Mouse (Mus musculus): ENCODE data around the gene Mov10l1. TPM values are rescaled to one million over a fixed set of nuclear protein-coding genes. Genes with fewer than 3 reads are reported as not detected.
A peak's percentile ranks its signal among the peaks of the same experiment; 100 is the strongest.

Mov10l1 gene
- polyA plus RNA-seq, 1 experiment, result not detected

- no peaks in the 10 kb centered on the region; the same call in none of the 2 replicates for H3K4me1 ChIP-seq (ENCODE audit: control insufficient read depth, insufficient read depth, low read length)
- no peak overlapping the region for H3K4me3 ChIP-seq (ENCODE audit: insufficient read depth, low read length)
- TF ChIP-seq POLR2A (IDR thresholded peaks at IDR 0.05; ENCODE audit: low read depth, low read length) (no peak), CTCF (IDR thresholded peaks at IDR 0.05; ENCODE audit: borderline replicate concordance, insufficient read depth, low read length) (no peak)
- no peak overlapping the region for H3K27ac ChIP-seq (ENCODE audit: insufficient read depth, low read length)
These were observed 27.4 kb upstream of the Mov10l1 start for GRCm38 (mm10) chr15:88955342-88955741.

DNA sequence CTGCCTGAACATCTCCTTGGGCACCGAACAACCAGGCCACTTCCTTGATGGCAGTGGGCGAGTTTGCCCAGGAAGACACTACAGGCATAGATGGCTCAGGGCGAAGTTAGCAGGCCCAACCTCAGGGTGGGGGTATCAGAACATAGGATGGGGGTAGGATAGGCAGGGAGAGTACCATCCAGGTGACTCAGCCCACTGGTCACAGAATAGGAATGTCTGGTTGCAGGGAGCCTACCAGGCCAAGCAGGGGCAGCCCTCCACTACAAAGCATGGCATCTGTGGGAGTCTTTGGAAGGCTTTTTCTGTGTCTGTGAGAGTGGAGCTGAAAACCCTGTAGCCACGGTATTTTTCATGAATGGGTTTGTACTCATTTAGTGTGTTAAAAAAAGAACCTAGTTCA lies 25.2 kb upstream of the Mov10l1 start:
- H3K4me1 ChIP-seq (ENCODE audit: control insufficient read depth, insufficient read depth, low read length), result no peaks in the 10 kb centered on the region; the same call in none of the 2 replicates
- no peak overlapping the region for H3K4me3 ChIP-seq (ENCODE audit: insufficient read depth, low read length)
- no peak overlapping the region for H3K27ac ChIP-seq (ENCODE audit: insufficient read depth, low read length)
- TF ChIP-seq POLR2A (IDR thresholded peaks at IDR 0.05; ENCODE audit: low read depth, low read length) (no peak), CTCF (IDR thresholded peaks at IDR 0.05; ENCODE audit: borderline replicate concordance, insufficient read depth, low read length) (no peak)

GRCm38 (mm10) chr15:88964070-88964578 lies 18.6 kb upstream of the Mov10l1 start:
- Histone ChIP-seq H3K4me1 (ENCODE audit: control insufficient read depth, insufficient read depth, low read length) (no peaks in the 10 kb centered on the region), H3K27ac (ENCODE audit: insufficient read depth, low read length) (no peak overlapping the region), H3K4me3 (ENCODE audit: insufficient read depth, low read length) (no peak overlapping the region)
- TF ChIP-seq POLR2A (IDR thresholded peaks at IDR 0.05; ENCODE audit: low read depth, low read length) (no peak), CTCF (IDR thresholded peaks at IDR 0.05; ENCODE audit: borderline replicate concordance, insufficient read depth, low read length) (no peak)

- TF ChIP-seq CTCF (IDR thresholded peaks at IDR 0.05; ENCODE audit: borderline replicate concordance, insufficient read depth, low read length), result no peak
- no peak for TF ChIP-seq POLR2A (IDR thresholded peaks at IDR 0.05; ENCODE audit: low read depth, low read length)
- no peaks in the 10 kb centered on the region for H3K4me1 ChIP-seq (ENCODE audit: control insufficient read depth, insufficient read depth, low read length)
- H3K4me3 ChIP-seq (ENCODE audit: insufficient read depth, low read length), result no peak overlapping the region
- H3K27ac ChIP-seq (ENCODE audit: insufficient read depth, low read length), result no peak overlapping the region
These were observed 10.4 kb upstream of the Mov10l1 start for GRCm38 (mm10) chr15:88972300-88972699.

- TF ChIP-seq CTCF (IDR thresholded peaks at IDR 0.05; ENCODE audit: borderline replicate concordance, insufficient read depth, low read length) (no peak), POLR2A (IDR thresholded peaks at IDR 0.05; ENCODE audit: low read depth, low read length) (no peak)
- no peak within 1 kb of the TSS for H3K27ac ChIP-seq (ENCODE audit: insufficient read depth, low read length)
- no peaks in the 10 kb centered on the region for H3K4me1 ChIP-seq (ENCODE audit: control insufficient read depth, insufficient read depth, low read length)
- no peak within 1 kb of the TSS for H3K4me3 ChIP-seq (ENCODE audit: insufficient read depth, low read length)
These were observed 4.2 kb upstream of the Mov10l1 start, which contains the start of gene Mlc1 for GRCm38 (mm10) chr15:88978281-88979137. TSS of gene Mlc1 (minus strand) at chr15:88979007.

DNA sequence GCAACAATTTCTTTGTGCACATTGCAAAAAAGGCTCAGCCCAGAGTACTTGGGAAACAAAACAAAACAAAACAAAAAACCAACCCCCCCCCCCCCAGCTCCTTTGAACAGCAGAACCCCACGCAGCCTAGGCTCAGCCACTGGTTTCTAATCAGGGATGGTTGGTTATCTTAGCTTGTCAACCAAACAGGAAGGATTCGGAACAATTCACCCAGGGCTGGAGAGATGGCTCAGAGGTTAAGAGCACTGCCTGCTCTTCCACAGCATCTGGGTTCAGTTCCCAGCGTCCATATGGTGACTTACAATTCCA lies 3.6 kb upstream of the Mov10l1 start:
- no peak overlapping the region for H3K4me3 ChIP-seq (ENCODE audit: insufficient read depth, low read length)
- TF ChIP-seq CTCF (IDR thresholded peaks at IDR 0.05; ENCODE audit: borderline replicate concordance, insufficient read depth, low read length) (no peak), POLR2A (IDR thresholded peaks at IDR 0.05; ENCODE audit: low read depth, low read length) (no peak)
- H3K27ac ChIP-seq (ENCODE audit: insufficient read depth, low read length), result no peak overlapping the region
- H3K4me1 ChIP-seq (ENCODE audit: control insufficient read depth, insufficient read depth, low read length), result no peaks in the 10 kb centered on the region

DNA sequence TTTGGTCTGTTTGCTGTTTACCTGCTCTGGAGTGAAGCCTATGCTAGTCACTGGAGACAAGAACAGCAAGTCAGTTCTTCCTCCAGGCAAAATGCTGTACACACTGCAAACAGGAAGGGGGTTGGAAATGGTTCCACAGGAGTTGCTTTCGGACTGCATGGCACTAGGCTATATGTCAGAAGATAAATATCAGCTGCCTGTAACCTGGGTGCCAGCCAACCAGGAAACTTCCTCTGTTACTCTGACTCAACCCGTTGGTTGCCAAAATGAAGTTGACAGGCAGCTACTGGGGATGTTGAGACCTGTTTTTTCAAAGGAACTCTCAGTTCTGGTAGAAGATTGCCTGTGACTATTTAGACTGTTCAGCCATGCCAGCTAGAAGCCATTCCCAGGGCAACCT lies 6.5 kb downstream of the Mov10l1 start:
- TF ChIP-seq CTCF (IDR thresholded peaks at IDR 0.05; ENCODE audit: borderline replicate concordance, insufficient read depth, low read length) (no peak), POLR2A (IDR thresholded peaks at IDR 0.05; ENCODE audit: low read depth, low read length) (no peak)
- Histone ChIP-seq H3K4me3 (ENCODE audit: insufficient read depth, low read length) (no peak overlapping the region), H3K4me1 (ENCODE audit: control insufficient read depth, insufficient read depth, low read length) (no peaks in the 10 kb centered on the region), H3K27ac (ENCODE audit: insufficient read depth, low read length) (no peak overlapping the region)

- Histone ChIP-seq H3K4me1 (ENCODE audit: control insufficient read depth, insufficient read depth, low read length) (no peaks in the 10 kb centered on the region; the same call in 1 of the 2 replicates), H3K4me3 (ENCODE audit: insufficient read depth, low read length) (no peak overlapping the region), H3K27ac (ENCODE audit: insufficient read depth, low read length) (no peak overlapping the region)
- TF ChIP-seq POLR2A (IDR thresholded peaks at IDR 0.05; ENCODE audit: low read depth, low read length) (no peak), CTCF (IDR thresholded peaks at IDR 0.05; ENCODE audit: borderline replicate concordance, insufficient read depth, low read length) (no peak)
These were observed 15.9 kb downstream of the Mov10l1 start for GRCm38 (mm10) chr15:88998636-88999035.

DNA sequence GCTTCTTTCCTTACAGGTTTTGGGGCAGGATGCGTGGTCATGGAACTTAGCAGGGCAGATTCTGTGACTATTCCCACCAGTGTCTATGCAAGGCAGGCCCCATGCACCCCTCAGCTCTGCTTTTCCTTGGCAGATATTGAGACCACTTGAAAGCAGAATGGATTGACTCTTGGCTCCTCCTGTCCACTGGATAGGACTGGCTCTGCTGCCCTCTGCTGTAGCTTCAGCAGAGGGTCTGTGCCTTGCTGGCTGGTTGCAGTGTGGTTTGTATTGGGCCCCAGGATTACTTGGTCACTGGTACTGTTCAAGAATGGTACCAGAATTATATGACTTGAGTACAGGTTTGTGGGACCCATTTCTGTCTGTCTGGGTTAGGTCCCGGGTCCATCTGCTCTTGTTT lies 16.4 kb downstream of the Mov10l1 start:
- H3K4me3 ChIP-seq (ENCODE audit: insufficient read depth, low read length), result no peak overlapping the region
- no peak for TF ChIP-seq POLR2A (IDR thresholded peaks at IDR 0.05; ENCODE audit: low read depth, low read length)
- TF ChIP-seq CTCF (IDR thresholded peaks at IDR 0.05; ENCODE audit: borderline replicate concordance, insufficient read depth, low read length), result peak; percentile 39; the same call in 1 of the 2 replicates
- no peaks in the 10 kb centered on the region; the same call in none of the 2 replicates for H3K4me1 ChIP-seq (ENCODE audit: control insufficient read depth, insufficient read depth, low read length)
- no peak overlapping the region for H3K27ac ChIP-seq (ENCODE audit: insufficient read depth, low read length)

GRCm38 (mm10) chr15:89000367-89000766 lies 17.7 kb downstream of the Mov10l1 start:
- Histone ChIP-seq H3K4me1 (ENCODE audit: control insufficient read depth, insufficient read depth, low read length) (no peaks in the 10 kb centered on the region; the same call in none of the 2 replicates), H3K4me3 (ENCODE audit: insufficient read depth, low read length) (no peak overlapping the region), H3K27ac (ENCODE audit: insufficient read depth, low read length) (no peak overlapping the region)
- TF ChIP-seq POLR2A (IDR thresholded peaks at IDR 0.05; ENCODE audit: low read depth, low read length) (no peak), CTCF (IDR thresholded peaks at IDR 0.05; ENCODE audit: borderline replicate concordance, insufficient read depth, low read length) (no peak)
